Mouse (Mus musculus) kidney, adult 8-10 months (tissue): Measurements from ENCODE around the gene Gas7.

ENCODE experiments used
- DNase-seq, 2 experiments: peaks; one replicate each; pipeline ENCODE4 v3.0.0; 2022

Gas7 gene

GRCm38 (mm10) chr11:67537353-67537752 lies 82.1 kb downstream of the Gas7 start:
- no peak for DNase-seq

DNA sequence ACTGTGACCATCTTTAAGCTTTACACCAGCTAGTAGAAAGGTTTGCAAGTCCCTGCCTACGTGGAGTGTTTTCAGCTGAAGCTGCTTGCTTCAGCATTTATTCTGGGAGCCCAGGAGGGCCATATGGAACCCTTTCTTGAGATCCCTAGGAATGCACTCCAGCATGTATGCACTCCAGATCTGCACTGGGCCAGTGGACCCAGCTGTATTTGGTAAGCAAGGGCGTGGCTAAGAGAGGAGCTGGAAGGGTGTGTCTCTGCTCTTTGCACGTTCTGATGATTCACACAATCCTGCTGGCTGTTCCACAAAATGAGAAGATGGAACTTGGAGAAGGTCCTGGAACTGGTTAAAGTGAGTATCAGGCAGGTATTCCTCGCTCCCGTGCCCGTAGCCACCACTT lies 83.3 kb downstream of the Gas7 start:
- DNase-seq = no peak

DNA sequence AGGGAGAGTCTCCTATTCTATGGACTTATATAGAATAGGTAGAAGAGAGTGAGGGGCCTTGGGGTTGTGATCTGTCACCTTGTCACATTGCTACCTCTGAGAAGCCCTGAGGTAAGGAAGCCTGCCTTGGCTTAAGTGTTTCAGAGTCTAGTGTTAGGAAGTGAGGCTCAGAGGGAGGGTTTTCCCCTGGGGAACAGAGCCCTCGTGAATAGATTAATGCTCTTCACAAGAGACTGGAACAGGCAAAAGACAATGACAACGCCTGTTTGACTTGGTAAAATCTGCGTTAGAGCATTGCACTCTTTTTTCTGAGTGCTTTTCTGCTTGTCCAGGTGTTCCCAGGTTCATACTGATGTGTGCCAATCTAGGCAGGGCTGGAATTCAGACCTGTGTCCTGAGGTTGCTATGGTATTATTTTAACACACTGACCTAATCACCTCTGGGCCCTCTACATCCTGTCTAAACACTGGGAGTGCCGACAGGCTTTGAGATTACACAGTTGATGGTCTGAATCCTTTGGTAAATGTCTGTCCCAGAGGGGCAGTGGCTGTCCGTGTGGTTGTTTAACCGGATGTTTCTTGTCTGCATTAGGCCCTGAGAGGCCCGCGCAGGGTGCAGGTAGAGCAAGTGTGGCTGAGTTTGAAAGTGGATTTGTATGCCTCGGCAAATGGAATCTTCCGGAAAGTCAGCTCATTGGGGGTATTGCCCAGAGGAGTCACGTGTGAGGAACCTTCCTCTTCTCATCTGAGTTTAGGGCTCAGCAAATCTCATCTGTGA lies 89.6 kb downstream of the Gas7 start:
- no peak for DNase-seq

DNA sequence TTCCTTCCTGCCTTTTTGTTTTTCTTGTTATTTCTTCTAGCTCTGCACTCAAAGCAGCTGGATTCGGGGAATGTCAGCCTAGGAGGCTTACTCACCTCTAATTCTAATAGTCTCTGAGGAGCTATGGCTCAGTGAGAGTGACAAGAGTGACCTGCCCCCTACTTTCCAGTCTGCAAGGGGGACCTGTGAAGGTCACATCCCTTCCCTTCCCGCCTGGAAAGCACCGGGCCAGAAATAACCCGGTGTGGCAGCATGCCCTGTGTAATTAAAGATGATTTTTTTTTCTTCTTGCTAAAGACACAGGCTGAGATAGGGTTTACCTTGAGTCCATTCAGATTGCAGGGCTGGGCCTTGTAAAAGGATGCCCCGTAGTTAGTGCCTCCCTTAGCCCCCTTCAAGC lies 91.3 kb downstream of the Gas7 start:
- DNase-seq = no peak

DNA sequence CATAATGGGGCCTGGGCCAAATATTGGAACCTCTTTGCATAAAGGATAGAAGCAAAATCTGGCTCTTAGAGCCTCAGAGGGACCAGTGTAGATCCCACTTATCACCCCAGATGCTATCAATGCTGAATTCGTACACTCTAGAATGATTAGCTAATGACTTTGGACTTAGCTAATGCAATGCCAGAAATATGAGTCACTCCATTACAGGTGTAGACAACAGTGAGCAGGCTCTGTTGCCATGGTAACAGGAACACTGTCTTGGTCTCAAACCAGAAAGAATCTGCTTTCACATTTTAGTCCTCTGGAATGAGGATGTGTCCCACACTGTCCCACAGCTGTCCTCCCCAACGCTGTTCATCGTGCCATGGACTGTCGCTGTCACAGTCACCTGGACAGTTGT lies 94.1 kb downstream of the Gas7 start:
- no peak for DNase-seq

DNA sequence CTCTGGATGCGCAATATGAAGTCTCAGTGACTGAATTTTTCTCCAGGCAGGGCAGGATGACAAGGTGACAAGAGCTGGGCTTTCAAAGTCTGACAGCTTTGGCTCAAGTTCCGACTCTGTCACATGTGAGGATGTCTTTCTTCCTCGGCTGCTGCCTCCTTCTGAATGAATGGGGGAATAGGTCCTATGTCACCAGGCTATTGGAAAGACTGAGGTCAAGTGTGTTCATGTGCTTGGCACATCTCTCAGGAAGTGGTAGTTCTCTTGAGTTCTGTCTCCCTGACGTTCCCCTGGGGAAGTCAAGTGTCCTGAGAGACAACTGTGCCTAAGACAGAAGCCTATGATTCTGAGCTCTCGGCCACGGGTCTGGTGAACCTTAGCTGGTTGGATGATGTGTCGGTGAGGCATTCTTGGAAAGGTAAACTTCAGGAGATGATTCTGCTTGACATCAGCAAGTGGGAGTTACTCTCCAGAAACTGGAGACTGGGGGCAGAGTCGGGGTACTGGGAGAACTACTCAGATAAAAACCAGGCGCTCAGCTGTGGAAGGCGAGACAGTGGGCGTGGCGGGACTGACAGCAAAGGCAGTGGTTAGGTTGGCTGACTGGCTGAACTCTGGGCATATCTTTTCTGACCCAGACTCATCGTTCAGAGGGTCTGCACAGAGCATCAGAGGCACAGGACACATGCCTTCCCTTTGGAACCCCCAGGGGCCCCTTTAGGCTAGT lies 94.7 kb downstream of the Gas7 start:
- no peak for DNase-seq

GRCm38 (mm10) chr11:67552400-67552799 lies 97.2 kb downstream of the Gas7 start:
- no peak for DNase-seq

- DNase-seq = no peak
These were observed 99.0 kb downstream of the Gas7 start for GRCm38 (mm10) chr11:67554276-67554675.

DNA sequence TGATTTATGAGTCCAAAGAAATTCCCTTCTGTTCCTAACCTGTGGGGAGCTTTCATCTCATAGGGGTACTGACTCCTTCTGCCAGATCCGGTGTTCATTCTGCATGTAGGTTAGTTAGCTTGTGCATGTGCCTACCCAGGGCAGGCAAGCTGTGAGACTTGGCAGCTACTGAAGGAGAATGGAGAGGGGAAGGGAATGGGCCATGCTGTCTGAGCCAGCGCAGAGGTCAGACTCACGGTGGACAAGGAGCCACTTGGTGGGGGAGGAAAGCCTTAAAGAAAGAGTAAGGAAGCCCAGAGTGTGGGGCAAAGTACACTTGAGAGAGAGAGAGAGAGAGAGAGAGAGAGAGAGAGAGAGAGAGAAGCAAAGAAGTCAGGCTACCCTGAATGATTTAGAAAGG lies 101.1 kb downstream of the Gas7 start:
- DNase-seq = peak in 1 of 2 experiments; percentile 32

DNA sequence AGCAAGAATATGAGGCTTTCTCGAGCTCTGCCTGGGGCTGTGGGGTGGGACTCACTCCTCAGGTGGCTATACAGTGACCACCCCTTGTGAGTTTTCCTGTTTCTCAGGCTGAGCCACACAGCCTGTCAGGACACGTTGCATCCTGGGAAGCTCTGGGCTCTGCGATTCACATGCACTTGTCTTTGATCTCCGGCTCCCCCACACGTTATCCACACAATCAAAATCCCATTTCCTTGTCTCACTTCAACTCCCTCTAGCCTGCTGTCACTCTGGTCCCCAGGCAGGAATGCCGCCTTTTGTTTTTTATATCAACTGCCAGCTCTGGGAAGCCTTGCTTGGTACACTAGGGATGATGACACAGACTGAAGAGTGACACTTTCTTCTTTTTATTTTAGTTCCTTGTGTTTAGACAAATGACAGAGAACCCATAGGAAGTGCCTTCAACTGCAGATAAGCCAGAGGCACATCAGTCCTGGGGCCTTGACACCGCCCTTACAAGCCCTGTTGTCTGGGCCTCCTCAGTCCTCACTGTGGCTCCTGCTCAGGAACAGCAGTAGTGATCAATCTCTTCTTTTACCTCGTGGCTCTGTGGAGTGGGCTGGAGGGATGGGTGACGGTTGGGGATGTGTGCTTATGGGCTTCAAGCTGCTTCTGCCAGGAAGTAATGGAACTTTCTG lies 103.7 kb downstream of the Gas7 start:
- no peak for DNase-seq

GRCm38 (mm10) chr11:67559522-67559921 lies 104.3 kb downstream of the Gas7 start:
- DNase-seq = no peak

DNA sequence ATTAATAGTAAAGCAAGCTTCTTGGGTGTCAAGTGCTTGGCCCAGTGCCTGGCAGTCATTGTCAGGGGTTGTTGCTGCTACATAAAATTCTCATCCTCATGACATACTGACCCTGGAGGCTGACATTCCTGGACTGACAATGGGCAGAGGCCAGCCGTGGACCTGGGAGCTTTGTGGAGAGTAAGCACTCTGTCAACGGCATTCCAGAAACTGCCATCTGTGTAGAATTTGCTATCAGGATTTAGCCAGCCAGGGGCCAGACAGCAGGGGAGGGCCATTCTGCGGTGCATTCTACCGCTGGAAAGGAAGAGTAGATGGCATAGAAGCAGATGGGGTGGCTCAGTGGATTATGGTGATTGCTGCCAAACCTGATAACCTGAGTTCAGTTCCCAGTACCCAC lies 106.4 kb downstream of the Gas7 start:
- DNase-seq = no peak

- DNase-seq = no peak
These were observed 107.9 kb downstream of the Gas7 start for GRCm38 (mm10) chr11:67563141-67563540.

GRCm38 (mm10) chr11:67564003-67564637 lies 108.9 kb downstream of the Gas7 start:
- DNase-seq = no peak

DNA sequence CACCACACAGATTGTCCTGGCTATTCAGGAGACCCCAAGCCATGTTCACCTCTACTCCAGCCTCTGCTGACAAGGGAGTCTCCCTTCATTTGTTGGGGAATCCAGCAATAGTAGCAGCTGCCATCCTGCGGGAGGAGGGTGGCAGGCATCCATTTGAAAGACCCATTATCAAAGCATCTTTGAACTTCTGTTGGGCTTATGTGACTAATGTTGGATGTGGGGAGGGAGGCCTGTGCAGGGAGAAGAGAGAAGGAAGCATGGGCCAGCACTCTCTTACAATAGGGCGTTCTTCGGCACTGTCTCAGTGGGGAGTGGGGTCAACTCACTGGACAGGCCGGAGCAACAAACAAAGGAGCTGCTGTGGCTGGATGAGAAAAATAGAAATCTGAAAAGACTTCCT lies 110.3 kb downstream of the Gas7 start:
- no peak for DNase-seq

DNA sequence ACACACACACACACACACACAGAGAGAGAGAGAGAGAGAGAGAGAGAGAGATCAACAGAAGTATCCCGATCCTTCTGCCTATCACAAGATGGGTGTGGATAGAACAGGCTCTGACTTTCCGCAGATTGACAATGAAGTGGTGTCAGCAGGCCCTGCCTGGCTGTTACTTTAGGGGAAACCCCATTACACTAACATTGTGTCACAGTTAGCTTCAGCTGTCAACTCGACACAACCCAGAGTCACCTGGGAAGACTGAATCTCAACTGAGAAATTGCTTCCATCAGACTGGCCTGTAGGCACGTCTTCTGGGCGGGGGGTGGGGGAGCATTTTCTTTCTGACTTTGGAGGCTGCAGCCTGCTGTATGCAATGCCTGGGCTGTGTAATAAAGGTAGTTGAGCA lies 111.5 kb downstream of the Gas7 start:
- DNase-seq = no peak

DNA sequence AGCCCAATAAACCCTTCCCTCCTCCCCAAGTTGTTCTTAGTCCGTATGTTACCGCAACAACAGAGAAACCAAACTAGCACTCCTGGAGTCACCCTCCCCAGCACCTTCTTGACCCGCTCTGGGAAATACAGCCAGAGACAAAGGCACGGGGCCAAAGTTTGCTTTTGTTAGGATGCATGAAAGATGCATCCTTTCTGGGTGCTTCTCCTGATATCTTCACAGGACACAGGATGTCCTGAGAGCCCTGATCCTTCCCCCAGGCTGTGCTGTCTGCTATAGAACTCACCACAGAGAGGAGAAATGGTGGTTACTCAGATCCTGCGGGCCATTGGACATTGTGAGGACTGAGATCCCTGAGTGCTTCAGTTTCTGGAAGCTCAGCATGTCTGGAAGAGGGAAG lies 111.9 kb downstream of the Gas7 start:
- DNase-seq = no peak

GRCm38 (mm10) chr11:67567991-67568390 lies 112.8 kb downstream of the Gas7 start:
- DNase-seq = no peak

DNA sequence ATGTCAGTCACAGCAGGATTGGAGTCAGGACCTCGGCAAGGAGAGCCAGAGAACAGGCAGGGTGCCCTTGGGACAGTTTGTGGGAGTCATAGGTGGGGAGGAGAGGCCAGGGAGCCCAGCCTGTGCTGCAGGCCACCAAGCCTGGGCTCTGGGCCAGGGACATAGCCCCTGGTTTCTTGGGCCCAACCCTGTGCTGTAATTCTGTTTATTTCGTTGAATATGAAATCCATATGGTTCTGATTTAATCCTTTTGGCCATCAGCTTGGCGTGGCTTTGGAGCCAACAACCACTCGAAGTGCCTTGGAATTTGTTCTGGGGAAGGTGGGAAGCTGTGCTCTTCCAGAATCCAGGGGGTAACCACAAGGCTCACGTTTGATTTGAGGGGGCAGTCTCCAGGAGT lies 113.6 kb downstream of the Gas7 start:
- DNase-seq = no peak

DNA sequence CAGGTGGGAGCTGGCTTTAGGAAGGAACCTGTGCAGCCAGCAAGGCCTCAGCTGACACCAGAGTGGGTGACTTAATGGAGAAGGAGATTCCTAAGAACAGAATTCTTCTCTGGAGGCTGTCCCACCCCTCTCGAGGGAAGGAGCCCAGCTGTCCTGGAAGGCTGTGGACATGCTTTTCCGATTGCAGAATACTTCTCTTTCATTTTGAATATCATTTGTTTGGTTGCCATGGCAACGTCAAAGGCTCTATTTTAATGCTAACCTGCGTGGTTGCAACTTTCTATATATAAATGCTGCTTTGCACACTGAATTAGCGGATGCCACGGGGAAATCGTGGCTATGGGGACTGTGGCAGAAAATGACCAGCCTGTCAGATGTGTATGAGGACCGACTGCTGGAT lies 115.7 kb downstream of the Gas7 start:
- DNase-seq = no peak

- no peak for DNase-seq
These were observed 119.1 kb downstream of the Gas7 start for GRCm38 (mm10) chr11:67574344-67574743.

DNA sequence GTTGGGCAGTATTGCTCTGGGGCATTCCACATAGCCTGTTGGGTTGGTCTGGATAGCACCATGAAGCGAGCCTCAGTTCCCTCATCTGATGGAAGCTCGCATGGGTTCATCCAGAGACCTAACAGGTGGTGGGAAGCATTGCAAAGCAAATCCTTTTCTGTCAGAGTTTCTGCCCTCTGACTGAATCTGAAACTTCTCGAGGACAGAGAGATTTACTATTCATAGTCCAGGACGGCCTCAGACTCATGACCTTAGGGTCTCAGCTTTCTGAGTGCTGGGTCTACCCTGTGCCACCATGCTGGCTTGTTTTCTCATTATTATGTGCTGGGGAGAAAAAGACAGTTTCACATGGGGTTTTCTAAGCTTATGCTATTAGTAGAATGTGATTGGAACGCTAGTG lies 122.2 kb downstream of the Gas7 start:
- DNase-seq = no peak

DNA sequence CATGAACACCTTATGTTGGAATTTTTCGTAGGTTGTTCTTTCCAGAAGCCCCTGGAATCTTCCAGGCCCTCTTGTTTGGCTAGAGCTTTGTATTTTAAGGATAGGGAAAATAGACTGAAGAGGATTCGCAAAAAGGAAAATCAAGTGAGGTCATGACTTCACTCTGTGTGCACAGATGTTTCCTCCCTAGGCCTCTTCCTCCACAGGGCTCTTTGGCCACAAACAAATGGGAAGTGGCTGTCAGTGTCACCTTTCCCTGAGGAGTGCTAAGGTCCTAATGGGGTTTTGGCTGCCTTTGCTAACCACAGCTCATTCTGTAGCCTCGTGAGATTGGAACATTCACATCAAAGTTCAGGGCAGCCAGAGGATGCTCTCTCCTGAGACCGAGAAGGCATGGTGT lies 122.8 kb downstream of the Gas7 start:
- peak in 1 of 2 experiments; percentile 24 for DNase-seq

- peak in 1 of 2 experiments; percentile 17 for DNase-seq
These were observed 123.9 kb downstream of the Gas7 start for GRCm38 (mm10) chr11:67579136-67579535.
